Mouse (Mus musculus) megakaryocyte, embryonic 14.5 days (primary cell): ENCODE results near the gene Slc44a2. TPM values are rescaled to one million over a fixed set of nuclear protein-coding genes. Genes with fewer than 3 reads are reported as not detected.

ENCODE experiments used
- H3K27me3 ChIP-seq: replicated peaks from 2 replicates; pipeline ENCODE3; 2012; ENCODE audit warnings: inconsistent platforms
- H3K36me3 ChIP-seq: replicated peaks from 2 replicates; pipeline ENCODE3; 2012; ENCODE audit warnings: low read length, inconsistent platforms, mixed read lengths
- H3K4me1 ChIP-seq: 2 replicates; pipeline ENCODE4 v1.6.1; 2012; ENCODE audit warnings: inconsistent platforms
- H3K4me3 ChIP-seq: replicated peaks from 2 replicates; pipeline ENCODE3; 2012; ENCODE audit warnings: moderate library complexity, mild to moderate bottlenecking, inconsistent platforms
- H3K9me3 ChIP-seq: 2 replicates; pipeline ENCODE4 v1.6.1; 2012; ENCODE audit warnings: inconsistent platforms
- FLI1 ChIP-seq: IDR thresholded peaks from 2 replicates; pipeline ENCODE4 v1.6.1; 2012; ENCODE audit warnings: low read length, inconsistent platforms, mixed read lengths
- GATA1 ChIP-seq: IDR thresholded peaks from 3 replicates; pipeline ENCODE4 v1.6.1; 2012; ENCODE audit warnings: mixed read lengths, low read length, inconsistent platforms, borderline replicate concordance
- polyA plus RNA-seq: library from polyadenylated mRNA; stranded (reverse); fragments of >175 nt; gene quantifications from 2 replicates; pipeline ENCODE4 v1.2.3, GENCODE M21; 2012; ENCODE audit warnings: low replicate concordance; ENCODE audit not compliant: insufficient read depth

The Slc44a2 gene
- polyA plus RNA-seq, 1 experiment = 61.6 TPM

- H3K4me1 ChIP-seq = peaks cover 60% of the 10 kb centered on the region
- no peak for TF ChIP-seq FLI1
- TF ChIP-seq GATA1 = no peak
- H3K9me3 ChIP-seq = no peaks in the 10 kb centered on the region
These were observed 47.7 kb downstream of the Slc44a2 start for GRCm38 (mm10) chr9:21368131-21368584.

GRCm38 (mm10) chr9:21369080-21369479, 48.6 kb downstream of the Slc44a2 start:
- H3K36me3 ChIP-seq = peaks cover 29% of the 10 kb centered on the region
- peak overlapping the region; percentile 85 for H3K4me3 ChIP-seq
- peaks cover 67% of the 10 kb centered on the region for H3K4me1 ChIP-seq
- H3K9me3 ChIP-seq = no peaks in the 10 kb centered on the region
- TF ChIP-seq FLI1 = no peak
- H3K27me3 ChIP-seq = no peaks in the 10 kb centered on the region

More at GRCm38 (mm10) chr9:21368131-21368584, 47.7 kb downstream of the Slc44a2 start:
- H3K4me3 ChIP-seq = peak overlapping the region; percentile 94
- H3K27me3 ChIP-seq = no peaks in the 10 kb centered on the region
- peaks cover 24% of the 10 kb centered on the region for H3K36me3 ChIP-seq

GRCm38 (mm10) chr9:21370876-21371275, 50.4 kb downstream of the Slc44a2 start:
- Histone ChIP-seq H3K36me3 (peaks cover 43% of the 10 kb centered on the region), H3K27me3 (no peaks in the 10 kb centered on the region), H3K4me1 (peaks cover 80% of the 10 kb centered on the region), H3K9me3 (no peaks in the 10 kb centered on the region), H3K4me3 (no peak overlapping the region)
- no peak for TF ChIP-seq GATA1
- TF ChIP-seq FLI1 = no peak

GRCm38 (mm10) chr9:21372508-21372907, 52.0 kb downstream of the Slc44a2 start:
- Histone ChIP-seq H3K4me3 (peak overlapping the region; percentile 56), H3K9me3 (no peaks in the 10 kb centered on the region), H3K36me3 (peaks cover 54% of the 10 kb centered on the region), H3K27me3 (no peaks in the 10 kb centered on the region), H3K4me1 (peaks cover 79% of the 10 kb centered on the region)
- no peak for TF ChIP-seq FLI1
- TF ChIP-seq GATA1 = no peak

GRCm38 (mm10) chr9:21379195-21379594, 58.7 kb downstream of the Slc44a2 start:
- TF ChIP-seq FLI1 (no peak), GATA1 (no peak)
- Histone ChIP-seq H3K36me3 (peaks cover 76% of the 10 kb centered on the region), H3K4me1 (peaks cover 68% of the 10 kb centered on the region), H3K27me3 (no peaks in the 10 kb centered on the region), H3K4me3 (no peak overlapping the region), H3K9me3 (no peaks in the 10 kb centered on the region)

GRCm38 (mm10) chr9:21380868-21381267, 60.4 kb downstream of the Slc44a2 start:
- TF ChIP-seq FLI1 (no peak), GATA1 (no peak)
- no peaks in the 10 kb centered on the region for H3K27me3 ChIP-seq

GRCm38 (mm10) chr9:21383966-21384365, 63.5 kb downstream of the Slc44a2 start:
- no peaks in the 10 kb centered on the region for H3K9me3 ChIP-seq
- TF ChIP-seq GATA1 (no peak), FLI1 (no peak)
- H3K36me3 ChIP-seq = peaks cover 69% of the 10 kb centered on the region
- no peaks in the 10 kb centered on the region for H3K27me3 ChIP-seq
- no peak overlapping the region for H3K4me3 ChIP-seq
- peaks cover 56% of the 10 kb centered on the region for H3K4me1 ChIP-seq

More at GRCm38 (mm10) chr9:21380868-21381267, 60.4 kb downstream of the Slc44a2 start:
- peaks cover 68% of the 10 kb centered on the region for H3K36me3 ChIP-seq
- H3K9me3 ChIP-seq = no peaks in the 10 kb centered on the region
- H3K4me3 ChIP-seq = no peak overlapping the region
- peaks cover 71% of the 10 kb centered on the region for H3K4me1 ChIP-seq

- Histone ChIP-seq H3K9me3 (no peaks in the 10 kb centered on the region), H3K4me1 (peaks cover 7% of the 10 kb centered on the region; the same call in 1 of the 2 replicates), H3K4me3 (no peak overlapping the region), H3K27me3 (no peaks in the 10 kb centered on the region), H3K36me3 (peaks cover 97% of the 10 kb centered on the region)
- TF ChIP-seq GATA1 = no peak
- TF ChIP-seq FLI1 = no peak
These were observed 72.2 kb downstream of the Slc44a2 start for GRCm38 (mm10) chr9:21392646-21393175.

GRCm38 (mm10) chr9:21395692-21396091, 75.2 kb downstream of the Slc44a2 start:
- no peaks in the 10 kb centered on the region for H3K9me3 ChIP-seq
- H3K36me3 ChIP-seq = peaks cover 99% of the 10 kb centered on the region
- no peak overlapping the region for H3K4me3 ChIP-seq
- H3K27me3 ChIP-seq = no peaks in the 10 kb centered on the region
- H3K4me1 ChIP-seq = no peaks in the 10 kb centered on the region
- TF ChIP-seq GATA1 = no peak
- TF ChIP-seq FLI1 = no peak

GRCm38 (mm10) chr9:21397170-21397569, 76.7 kb downstream of the Slc44a2 start:
- H3K27me3 ChIP-seq = no peaks in the 10 kb centered on the region
- TF ChIP-seq GATA1 (no peak), FLI1 (no peak)
- H3K9me3 ChIP-seq = no peaks in the 10 kb centered on the region
- H3K36me3 ChIP-seq = peaks cover 99% of the 10 kb centered on the region
- H3K4me1 ChIP-seq = no peaks in the 10 kb centered on the region
- H3K4me3 ChIP-seq = no peak overlapping the region
